Mouse (Mus musculus) heart, postnatal 0 days (tissue): ENCODE results near the gene Hoxd4.

Experiments
- CTCF ChIP-seq: IDR thresholded peaks from 2 replicates; pipeline ENCODE4 v1.5.1; 2016; ENCODE audit warnings: antibody characterized with exemption, control low read depth, low read depth
- EP300 ChIP-seq: IDR thresholded peaks from 2 replicates; pipeline ENCODE4 v1.6.1; 2016; ENCODE audit warnings: antibody characterized with exemption, low read depth

DNA sequence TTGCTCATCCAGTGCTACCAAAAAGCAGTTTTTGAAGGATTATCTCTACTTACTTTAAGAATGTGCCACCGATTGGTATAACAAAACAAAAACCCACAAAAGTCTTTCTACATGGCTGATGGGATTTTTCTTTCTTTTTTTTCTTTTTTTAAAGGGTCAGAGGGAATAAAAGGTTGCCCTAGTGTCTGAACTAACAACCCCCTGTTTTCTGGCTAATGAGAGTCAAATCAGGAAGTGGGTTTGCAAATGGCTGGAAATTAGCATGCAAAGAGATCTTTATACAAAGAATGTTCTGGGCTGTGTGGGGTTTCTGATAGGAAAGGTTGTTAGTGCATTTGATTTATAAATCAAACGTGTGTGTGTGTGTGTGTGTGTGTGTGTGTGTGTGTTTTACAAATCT lies 8.7 kb downstream of the Hoxd4 start:
- TF ChIP-seq CTCF (no peak), EP300 (no peak)
